Mouse (Mus musculus) heart, postnatal 0 days (tissue): ENCODE data around the gene AC124502.3. TPM values are rescaled to one million over a fixed set of nuclear protein-coding genes. Genes with fewer than 3 reads are reported as not detected.

Source experiments
- ATAC-seq: fragments of 200-750 bp; cut with Nextera tagmentation; 2 replicates; pipeline ENCODE4 v1.8.0; 2017; ENCODE audit warnings: low read depth, moderate number of reproducible peaks, moderate library complexity; ENCODE audit not compliant: insufficient read depth
- DNase-seq: peaks from one replicate; pipeline ENCODE4 v3.0.0-alpha.2; 2016; ENCODE audit warnings: low spot score
- H3K27ac ChIP-seq: fragments of 300-500 bp; sonication (generic); 2 replicates; pipeline ENCODE4 v1.5.1; 2014; ENCODE audit warnings: low read depth, mild to moderate bottlenecking
- H3K27me3 ChIP-seq: fragments of 300-500 bp; sonication (generic); 2 replicates; pipeline ENCODE4 v1.6.1; 2014; ENCODE audit warnings: low read length, mixed read lengths; ENCODE audit not compliant: control insufficient read depth, insufficient read depth
- H3K36me3 ChIP-seq: fragments of 300-500 bp; sonication (generic); replicated peaks from 2 replicates; pipeline ENCODE4 v1.6.1; 2014; ENCODE audit warnings: low read length, mixed read lengths; ENCODE audit not compliant: control insufficient read depth, insufficient read depth
- H3K4me1 ChIP-seq: fragments of 300-500 bp; sonication (generic); 2 replicates; pipeline ENCODE4 v1.6.1; 2014; ENCODE audit warnings: antibody characterized with exemption; ENCODE audit not compliant: control insufficient read depth, insufficient read depth
- H3K4me2 ChIP-seq: fragments of 300-500 bp; sonication (generic); 2 replicates; pipeline ENCODE4 v1.6.1; 2014; ENCODE audit warnings: low read depth, mild to moderate bottlenecking, low read length, moderate library complexity
- H3K4me3 ChIP-seq: fragments of 300-500 bp; sonication (generic); 2 replicates; pipeline ENCODE4 v1.5.1; 2014; ENCODE audit warnings: low read depth, low read length
- H3K9ac ChIP-seq: fragments of 300-500 bp; sonication (generic); replicated peaks from 2 replicates; pipeline ENCODE4 v1.6.1; 2014; ENCODE audit warnings: low read depth, low read length, mixed read lengths
- H3K9me3 ChIP-seq: fragments of 300-500 bp; sonication (generic); replicated peaks from 2 replicates; pipeline ENCODE4 v1.6.1; 2016; ENCODE audit warnings: low read length; ENCODE audit not compliant: control insufficient read depth
- CTCF ChIP-seq: IDR thresholded peaks from 2 replicates; pipeline ENCODE4 v1.5.1; 2016; ENCODE audit warnings: antibody characterized with exemption, control low read depth, low read depth
- EP300 ChIP-seq: IDR thresholded peaks from 2 replicates; pipeline ENCODE4 v1.6.1; 2016; ENCODE audit warnings: antibody characterized with exemption, low read depth
- WGBS: fragments of 180-500 bp; shearing (Covaris S2); extraction: QIAGEN DNeasy Blood & Tissue Kit; methylation state at CpG from one replicate; pipeline ENCODE4 v1.1.7; 2014; 5-methylcytosine and 5-hydroxymethylcytosine counted together
- polyA plus RNA-seq: library from polyadenylated mRNA; unstranded; fragments of >200 nt; fragmentation: Nextera tagmentation; extraction: Ambion mirVana; gene quantifications from 2 replicates; pipeline ENCODE4 v1.2.1, GENCODE M21; 2015
- total RNA-seq: library from RNA; depleted of rRNA; stranded (reverse); fragments of >200 nt; gene quantifications from 2 replicates; pipeline ENCODE4 v1.2.3, GENCODE M21; 2014; ENCODE audit warnings: low replicate concordance

AC124502.3 gene
- total and polyA plus RNA-seq, 2 experiments from 2014 or later: 1.4 TPM; not detected in 1

DNA sequence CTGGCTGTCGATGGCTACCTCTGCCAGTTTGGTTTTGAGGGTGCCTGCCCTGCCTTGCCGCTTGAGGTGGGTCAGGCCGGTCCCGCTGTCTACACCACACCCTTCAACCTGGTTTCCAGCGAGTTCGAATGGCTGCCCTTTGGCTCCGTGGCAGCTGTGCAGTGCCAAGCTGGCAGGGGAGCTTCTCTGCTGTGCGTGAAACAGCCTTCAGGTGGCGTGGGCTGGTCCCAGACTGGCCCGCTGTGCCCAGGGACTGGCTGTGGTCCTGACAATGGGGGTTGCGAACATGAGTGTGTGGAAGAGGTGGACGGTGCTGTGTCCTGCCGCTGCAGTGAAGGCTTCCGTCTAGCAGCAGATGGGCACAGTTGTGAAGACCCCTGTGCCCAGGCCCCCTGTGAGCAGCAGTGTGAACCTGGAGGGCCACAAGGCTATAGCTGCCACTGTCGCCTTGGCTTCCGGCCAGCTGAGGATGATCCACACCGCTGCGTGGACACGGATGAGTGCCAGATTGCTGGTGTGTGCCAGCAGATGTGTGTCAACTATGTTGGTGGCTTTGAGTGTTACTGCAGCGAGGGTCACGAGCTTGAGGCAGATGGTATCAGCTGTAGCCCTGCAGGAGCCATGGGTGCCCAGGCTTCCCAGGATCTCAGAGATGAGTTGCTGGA lies 30.0 kb downstream of the AC124502.3 start:
- TF ChIP-seq EP300 (no peak), CTCF (no peak)
- Histone ChIP-seq H3K4me2 (peak overlapping the region; percentile 89), H3K9ac (peak overlapping the region; percentile 56; the same call in 1 of the 2 replicates), H3K36me3 (no peaks in the 10 kb centered on the region), H3K27me3 (peaks cover 38% of the 10 kb centered on the region), H3K9me3 (no peaks in the 10 kb centered on the region), H3K4me1 (peaks cover 21% of the 10 kb centered on the region), H3K27ac (no peak overlapping the region; the same call in 1 of the 2 replicates), H3K4me3 (peak overlapping the region; percentile 53)
- WGBS: 43% methylated on average over 21 of the region's 21 CpGs
- ATAC-seq: no peak
- DNase-seq: no peak

DNA sequence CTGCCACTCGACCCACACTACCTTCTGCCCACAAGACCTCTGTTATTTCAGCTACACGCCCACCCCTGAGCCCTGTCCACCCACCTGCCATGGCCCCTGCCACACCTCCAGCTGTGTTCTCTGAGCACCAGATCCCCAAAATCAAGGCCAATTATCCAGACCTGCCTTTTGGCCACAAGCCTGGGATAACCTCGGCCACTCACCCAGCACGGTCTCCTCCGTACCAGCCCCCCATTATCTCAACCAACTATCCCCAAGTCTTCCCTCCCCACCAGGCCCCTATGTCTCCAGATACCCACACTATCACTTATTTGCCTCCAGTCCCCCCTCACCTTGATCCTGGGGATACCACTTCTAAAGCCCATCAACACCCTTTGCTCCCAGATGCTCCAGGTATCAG lies 30.8 kb downstream of the AC124502.3 start:
- peak overlapping the region; percentile 89 for H3K4me2 ChIP-seq
- H3K9ac ChIP-seq: no peak overlapping the region
- no peak for ATAC-seq
- DNase-seq: no peak
- H3K27me3 ChIP-seq: peaks cover 38% of the 10 kb centered on the region
- no peak overlapping the region for H3K27ac ChIP-seq
- 85% methylated on average over 5 of the region's 5 CpGs for WGBS
- peaks cover 21% of the 10 kb centered on the region for H3K4me1 ChIP-seq
- H3K4me3 ChIP-seq: 0 out of 2 replicates have a peak overlapping the region, but pooled peaks have one; percentile 53
- no peaks in the 10 kb centered on the region for H3K9me3 ChIP-seq
- H3K36me3 ChIP-seq: no peaks in the 10 kb centered on the region
- no peak for TF ChIP-seq EP300
- no peak for TF ChIP-seq CTCF

DNA sequence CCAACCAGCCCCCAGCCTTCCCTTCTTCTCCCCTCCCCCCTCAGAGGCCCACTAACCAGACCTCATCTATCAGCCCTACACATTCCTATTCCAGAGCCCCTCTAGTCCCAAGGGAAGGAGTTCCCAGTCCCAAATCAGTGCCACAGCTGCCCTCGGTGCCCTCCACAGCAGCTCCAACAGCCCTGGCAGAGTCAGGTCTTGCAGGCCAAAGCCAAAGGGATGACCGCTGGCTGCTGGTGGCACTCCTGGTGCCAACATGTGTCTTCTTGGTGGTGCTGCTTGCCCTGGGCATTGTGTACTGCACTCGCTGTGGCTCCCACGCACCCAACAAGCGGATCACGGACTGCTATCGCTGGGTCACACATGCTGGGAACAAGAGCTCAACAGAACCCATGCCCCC lies 31.3 kb downstream of the AC124502.3 start:
- H3K4me3 ChIP-seq: no peak overlapping the region
- DNase-seq (no peak), ATAC-seq (no peak)
- no peaks in the 10 kb centered on the region for H3K36me3 ChIP-seq
- no peak overlapping the region for H3K27ac ChIP-seq
- peaks cover 38% of the 10 kb centered on the region for H3K27me3 ChIP-seq
- 84% methylated on average over 7 of the region's 7 CpGs for WGBS
- H3K4me2 ChIP-seq: peak overlapping the region; percentile 78
- no peak overlapping the region for H3K9ac ChIP-seq
- TF ChIP-seq EP300 (no peak), CTCF (no peak)
- H3K4me1 ChIP-seq: peaks cover 21% of the 10 kb centered on the region
- no peaks in the 10 kb centered on the region for H3K9me3 ChIP-seq

DNA sequence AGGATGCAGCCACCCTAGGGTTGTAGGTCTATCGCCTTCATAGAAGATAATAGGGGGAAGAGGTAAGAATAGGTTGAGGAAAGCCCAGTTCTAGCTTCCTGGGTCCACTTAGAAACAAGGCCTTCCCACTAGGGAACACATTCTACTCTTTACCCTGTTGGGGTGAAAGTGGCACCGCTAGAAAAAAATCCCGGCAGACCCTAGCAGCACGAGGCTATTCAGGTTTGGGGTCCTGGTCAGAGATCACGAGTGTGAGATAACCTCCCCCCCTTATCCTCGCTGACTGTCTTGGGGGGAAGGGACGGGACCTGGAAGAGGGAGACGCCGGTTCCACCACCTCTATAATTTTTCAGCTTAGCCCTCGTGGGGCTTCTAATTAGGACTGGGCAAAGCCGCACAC lies 32.4 kb downstream of the AC124502.3 start:
- peaks cover 21% of the 10 kb centered on the region for H3K4me1 ChIP-seq
- 35% methylated on average over 11 of the region's 11 CpGs for WGBS
- H3K27ac ChIP-seq: no peak overlapping the region
- TF ChIP-seq EP300: no peak
- TF ChIP-seq CTCF: no peak
- H3K9ac ChIP-seq: 0 out of 2 replicates have a peak overlapping the region, but pooled peaks have one; percentile 17
- no peak for DNase-seq
- peak overlapping the region; percentile 78 for H3K4me2 ChIP-seq
- H3K36me3 ChIP-seq: no peaks in the 10 kb centered on the region
- no peak for ATAC-seq
- peaks cover 38% of the 10 kb centered on the region for H3K27me3 ChIP-seq
- H3K4me3 ChIP-seq: peak overlapping the region; percentile 50
- no peaks in the 10 kb centered on the region for H3K9me3 ChIP-seq

DNA sequence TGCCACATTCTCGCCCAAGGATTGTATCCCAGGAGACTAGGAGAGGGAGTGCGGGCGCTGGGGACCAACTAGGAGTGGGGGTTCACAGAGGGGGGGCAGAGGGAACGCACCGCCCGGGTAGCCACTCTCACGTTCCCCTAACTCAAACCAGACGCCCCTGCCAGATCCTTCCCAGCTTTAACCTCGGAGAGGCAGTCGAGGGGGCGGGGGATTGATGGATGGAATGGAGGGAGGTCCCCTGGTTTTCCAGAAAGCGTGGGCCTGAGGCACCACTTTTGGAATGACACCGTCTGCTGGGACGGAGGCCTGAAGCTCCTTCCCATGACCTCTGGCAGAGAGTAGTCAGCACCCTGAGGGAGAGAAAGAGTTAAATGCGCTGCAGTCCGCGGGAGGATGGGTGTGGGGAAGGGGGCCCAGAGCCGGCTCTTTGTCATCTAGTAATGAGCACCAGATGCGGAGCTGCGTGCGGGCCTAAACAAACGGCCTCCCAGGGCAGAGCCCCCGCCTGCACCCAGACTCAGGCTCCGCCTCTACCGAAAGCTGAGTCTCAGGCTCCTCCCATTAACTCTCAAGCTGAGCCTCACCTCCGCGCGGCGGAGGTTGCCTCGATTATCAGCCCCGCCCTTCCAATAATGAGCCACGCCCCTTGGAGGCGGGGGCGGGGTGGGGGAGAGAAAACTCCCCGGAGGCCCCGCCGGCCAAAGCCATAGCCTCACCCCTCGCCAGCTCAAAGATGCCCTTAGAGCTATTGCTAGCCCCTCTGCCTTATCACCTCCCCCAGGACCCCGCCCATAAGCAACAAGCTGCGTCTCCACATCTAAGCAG lies 33.1 kb downstream of the AC124502.3 start:
- WGBS: 2% methylated on average over 40 of the region's 40 CpGs

More for the DNA sequence above, 33.1 kb downstream of the AC124502.3 start:
- peak overlapping the region; percentile 41; the same call in 1 of the 2 replicates for H3K27ac ChIP-seq
- ATAC-seq: peak; percentile 69
- H3K4me1 ChIP-seq: peaks cover 20% of the 10 kb centered on the region
- H3K36me3 ChIP-seq: no peaks in the 10 kb centered on the region
- peak; percentile 57 for DNase-seq
- peak overlapping the region; percentile 50 for H3K4me3 ChIP-seq
- H3K9me3 ChIP-seq: no peaks in the 10 kb centered on the region
- peak overlapping the region; percentile 17; the same call in 1 of the 2 replicates for H3K9ac ChIP-seq
- TF ChIP-seq EP300 (no peak), CTCF (no peak)
- H3K4me2 ChIP-seq: peak overlapping the region; percentile 78
- peaks cover 37% of the 10 kb centered on the region for H3K27me3 ChIP-seq
